Mouse (Mus musculus): ENCODE measurements around the gene Tjp1. TPM values are rescaled to one million over a fixed set of nuclear protein-coding genes. Genes with fewer than 3 reads are reported as not detected.

The Tjp1 gene
- polyA plus RNA-seq, 1 experiment, result 209 TPM

DNA sequence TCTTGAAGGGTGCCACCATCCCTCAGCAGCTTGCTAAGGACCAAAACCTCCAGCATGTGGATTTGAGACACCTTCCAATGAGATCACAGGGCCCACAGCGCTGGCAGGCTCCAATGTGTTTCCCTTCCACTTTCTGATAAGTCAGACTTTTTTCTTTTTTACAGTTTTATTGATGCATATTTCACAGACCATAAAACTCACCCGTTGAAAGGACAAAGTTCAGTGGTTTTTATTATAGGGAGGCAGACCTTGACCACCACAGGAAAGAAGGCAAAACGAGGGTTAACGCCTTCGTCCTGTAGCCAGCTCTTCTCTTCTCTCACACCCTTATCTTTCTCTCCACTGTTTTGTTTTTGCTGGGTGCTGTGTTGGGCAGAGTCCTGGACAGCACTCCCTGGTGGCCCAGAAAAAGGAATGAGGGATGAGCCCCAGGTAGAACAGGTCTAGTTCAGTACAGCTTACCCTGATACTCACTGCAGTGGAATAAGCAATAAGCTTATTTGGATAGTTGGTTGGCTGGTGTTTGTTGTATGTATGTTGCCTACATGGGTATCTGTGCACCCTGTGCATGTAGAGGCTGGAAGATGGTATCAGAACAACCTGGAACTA, 43.3 kb downstream of the Tjp1 start:
- no peaks in the 10 kb centered on the region for H3K9me3 ChIP-seq (replicated peaks; ENCODE audit: control insufficient read depth, insufficient read depth, low read length, poor library complexity, severe bottlenecking)
- no peaks in the 10 kb centered on the region for H3K27me3 ChIP-seq (ENCODE audit: control insufficient read depth, insufficient read depth, low read length, poor library complexity, severe bottlenecking)
- H3K4me3 ChIP-seq (ENCODE audit: low read depth, low read length), result no peak overlapping the region

DNA sequence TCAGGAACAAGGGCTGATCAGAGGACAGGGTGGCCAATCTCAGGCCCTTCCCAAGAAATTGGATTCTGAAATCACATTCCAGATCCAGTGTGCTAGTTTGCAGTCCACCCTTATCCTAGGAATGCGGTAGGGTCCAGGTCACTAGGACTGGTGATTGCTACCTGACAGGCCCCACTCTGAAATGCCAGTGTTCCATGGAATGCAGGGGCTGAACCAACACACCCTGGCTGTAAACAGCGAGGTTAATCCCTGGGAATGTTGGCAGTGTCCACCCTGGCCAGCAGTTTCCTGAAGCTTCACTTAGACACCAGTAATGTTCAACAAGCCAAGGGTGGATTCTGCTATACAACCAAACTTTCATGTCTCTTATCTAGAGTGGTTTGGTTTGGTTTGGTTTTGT, 45.4 kb downstream of the Tjp1 start:
- TF ChIP-seq EP300 (IDR thresholded peaks at IDR 0.05; ENCODE audit: insufficient read depth, low read depth, low read length) (no peak), CTCF (IDR thresholded peaks at IDR 0.05; ENCODE audit: low read depth, low read length) (no peak), POLR2A (IDR thresholded peaks at IDR 0.05; ENCODE audit: insufficient read depth, low read length) (no peak)
- Histone ChIP-seq H3K36me3 (ENCODE audit: control insufficient read depth, insufficient read depth, low read length, poor library complexity, severe bottlenecking) (no peaks in the 10 kb centered on the region), H3K9ac (ENCODE audit: low read depth, poor library complexity, severe bottlenecking) (no peak overlapping the region), H3K27me3 (ENCODE audit: control insufficient read depth, insufficient read depth, low read length, poor library complexity, severe bottlenecking) (no peaks in the 10 kb centered on the region), H3K9me3 (replicated peaks; ENCODE audit: control insufficient read depth, insufficient read depth, low read length, poor library complexity, severe bottlenecking) (no peaks in the 10 kb centered on the region), H3K4me3 (ENCODE audit: low read depth, low read length) (no peak overlapping the region), H3K27ac (ENCODE audit: insufficient read depth, low read length) (no peak overlapping the region), H3K4me1 (ENCODE audit: control insufficient read depth, insufficient read depth, low read length) (peaks cover 4% of the 10 kb centered on the region)

More for the DNA sequence above, 43.3 kb downstream of the Tjp1 start:
- Histone ChIP-seq H3K9ac (ENCODE audit: low read depth, poor library complexity, severe bottlenecking) (no peak overlapping the region), H3K27ac (ENCODE audit: insufficient read depth, low read length) (no peak overlapping the region), H3K36me3 (ENCODE audit: control insufficient read depth, insufficient read depth, low read length, poor library complexity, severe bottlenecking) (no peaks in the 10 kb centered on the region), H3K4me1 (ENCODE audit: control insufficient read depth, insufficient read depth, low read length) (peaks cover 4% of the 10 kb centered on the region)
- TF ChIP-seq CTCF (IDR thresholded peaks at IDR 0.05; ENCODE audit: low read depth, low read length) (no peak), POLR2A (IDR thresholded peaks at IDR 0.05; ENCODE audit: insufficient read depth, low read length) (no peak), EP300 (IDR thresholded peaks at IDR 0.05; ENCODE audit: insufficient read depth, low read depth, low read length) (no peak)

DNA sequence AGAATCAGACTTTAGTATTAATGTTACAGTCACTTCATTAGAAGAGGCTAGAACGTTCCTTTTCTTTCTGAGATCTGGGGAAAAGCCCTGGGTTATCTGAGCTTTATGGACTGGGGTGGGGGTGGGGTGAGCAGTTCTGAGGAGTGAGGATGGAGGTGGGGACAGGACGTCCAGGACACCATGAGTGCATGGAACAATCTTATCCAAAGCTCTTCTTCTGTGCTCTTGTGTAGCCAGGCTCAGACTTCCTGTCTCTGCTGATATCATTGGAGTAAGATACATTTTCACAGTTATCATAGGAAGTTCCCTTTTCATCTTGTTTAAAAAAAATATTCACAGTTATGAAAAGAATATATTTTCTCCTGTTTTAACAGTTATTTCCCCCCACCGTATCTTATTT, 55.5 kb downstream of the Tjp1 start:
- Histone ChIP-seq H3K4me3 (ENCODE audit: low read depth, low read length) (no peak overlapping the region), H3K27ac (ENCODE audit: insufficient read depth, low read length) (no peak overlapping the region), H3K4me1 (ENCODE audit: control insufficient read depth, insufficient read depth, low read length) (no peaks in the 10 kb centered on the region), H3K9me3 (replicated peaks; ENCODE audit: control insufficient read depth, insufficient read depth, low read length, poor library complexity, severe bottlenecking) (no peaks in the 10 kb centered on the region), H3K27me3 (ENCODE audit: control insufficient read depth, insufficient read depth, low read length, poor library complexity, severe bottlenecking) (no peaks in the 10 kb centered on the region), H3K9ac (ENCODE audit: low read depth, poor library complexity, severe bottlenecking) (no peak overlapping the region), H3K36me3 (ENCODE audit: control insufficient read depth, insufficient read depth, low read length, poor library complexity, severe bottlenecking) (no peaks in the 10 kb centered on the region)
- no peak for TF ChIP-seq POLR2A (IDR thresholded peaks at IDR 0.05; ENCODE audit: insufficient read depth, low read length)

DNA sequence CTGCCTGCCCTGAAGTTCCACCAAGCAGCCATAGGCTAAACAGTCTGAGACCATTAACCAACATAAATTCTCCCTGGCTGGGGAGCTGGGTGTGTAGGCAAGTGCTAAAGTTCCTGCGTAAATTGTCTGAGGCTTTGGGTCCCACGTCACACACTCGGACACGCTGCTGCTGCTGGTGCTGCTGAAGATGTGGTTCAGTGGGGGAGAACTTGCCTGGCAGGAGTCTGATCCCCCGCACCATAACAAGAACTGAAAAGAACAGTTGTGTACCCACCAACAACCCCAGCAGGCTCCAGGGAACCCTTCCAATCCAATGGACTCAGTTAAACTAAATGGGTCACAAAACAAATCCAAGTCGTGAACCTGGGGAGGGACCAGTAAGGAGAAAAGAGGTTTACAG, 56.2 kb downstream of the Tjp1 start:
- H3K4me3 ChIP-seq (ENCODE audit: low read depth, low read length), result no peak overlapping the region
- H3K27me3 ChIP-seq (ENCODE audit: control insufficient read depth, insufficient read depth, low read length, poor library complexity, severe bottlenecking), result no peaks in the 10 kb centered on the region
- no peaks in the 10 kb centered on the region for H3K36me3 ChIP-seq (ENCODE audit: control insufficient read depth, insufficient read depth, low read length, poor library complexity, severe bottlenecking)
- TF ChIP-seq POLR2A (IDR thresholded peaks at IDR 0.05; ENCODE audit: insufficient read depth, low read length), result no peak
- no peak for TF ChIP-seq EP300 (IDR thresholded peaks at IDR 0.05; ENCODE audit: insufficient read depth, low read depth, low read length)
- TF ChIP-seq CTCF (IDR thresholded peaks at IDR 0.05; ENCODE audit: low read depth, low read length), result no peak
- no peak overlapping the region for H3K9ac ChIP-seq (ENCODE audit: low read depth, poor library complexity, severe bottlenecking)
- no peaks in the 10 kb centered on the region for H3K9me3 ChIP-seq (replicated peaks; ENCODE audit: control insufficient read depth, insufficient read depth, low read length, poor library complexity, severe bottlenecking)
- H3K4me1 ChIP-seq (ENCODE audit: control insufficient read depth, insufficient read depth, low read length), result no peaks in the 10 kb centered on the region
- H3K27ac ChIP-seq (ENCODE audit: insufficient read depth, low read length), result no peak overlapping the region

DNA sequence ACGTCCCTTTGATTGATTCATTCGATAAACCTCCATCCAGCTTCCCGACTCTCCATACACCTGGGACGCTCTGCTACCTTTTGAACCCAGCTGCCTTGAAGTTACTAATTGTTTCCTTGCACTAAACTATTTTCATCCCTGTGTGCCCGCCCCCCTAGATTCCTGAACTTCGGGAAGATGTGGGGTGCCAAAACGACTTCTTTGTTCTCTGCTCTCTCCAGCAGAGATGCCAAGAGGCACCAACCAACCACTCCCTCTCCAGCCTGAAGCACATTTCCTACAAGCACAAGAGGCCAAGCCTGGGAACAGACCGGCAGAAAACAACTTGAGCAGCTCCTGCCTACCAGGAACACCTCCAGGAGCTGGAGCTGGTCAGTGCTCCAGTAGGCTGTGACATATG, 57.4 kb downstream of the Tjp1 start:
- Histone ChIP-seq H3K9ac (ENCODE audit: low read depth, poor library complexity, severe bottlenecking) (no peak overlapping the region), H3K27ac (ENCODE audit: insufficient read depth, low read length) (no peak overlapping the region)

DNA sequence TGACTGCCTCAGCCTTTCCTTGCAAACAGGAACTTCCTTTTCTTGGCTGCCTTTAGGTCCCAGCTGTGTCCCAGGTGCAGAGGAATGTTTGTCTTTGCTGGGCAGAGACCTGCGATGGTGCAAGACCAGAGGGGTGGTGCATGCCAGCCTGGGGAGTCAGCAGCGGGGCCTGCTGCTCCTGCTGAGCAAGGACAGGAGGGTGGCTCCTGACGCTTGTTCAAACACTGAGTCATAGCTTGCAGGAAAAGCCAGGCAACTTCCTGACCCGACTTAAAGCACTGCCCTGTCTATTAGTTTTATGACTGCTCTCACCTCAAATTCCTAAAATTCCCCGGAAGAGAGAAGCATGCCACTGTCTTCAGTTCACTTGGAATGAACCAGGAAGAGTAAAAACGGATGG, 57.9 kb downstream of the Tjp1 start:
- Histone ChIP-seq H3K36me3 (ENCODE audit: control insufficient read depth, insufficient read depth, low read length, poor library complexity, severe bottlenecking) (no peaks in the 10 kb centered on the region), H3K27me3 (ENCODE audit: control insufficient read depth, insufficient read depth, low read length, poor library complexity, severe bottlenecking) (no peaks in the 10 kb centered on the region), H3K4me1 (ENCODE audit: control insufficient read depth, insufficient read depth, low read length) (peaks cover 2% of the 10 kb centered on the region), H3K9me3 (replicated peaks; ENCODE audit: control insufficient read depth, insufficient read depth, low read length, poor library complexity, severe bottlenecking) (no peaks in the 10 kb centered on the region), H3K4me3 (ENCODE audit: low read depth, low read length) (no peak overlapping the region; the same call in 1 of the 2 replicates), H3K27ac (ENCODE audit: insufficient read depth, low read length) (no peak overlapping the region), H3K9ac (ENCODE audit: low read depth, poor library complexity, severe bottlenecking) (no peak overlapping the region; the same call in 1 of the 2 replicates)
- TF ChIP-seq POLR2A (IDR thresholded peaks at IDR 0.05; ENCODE audit: insufficient read depth, low read length) (no peak), EP300 (IDR thresholded peaks at IDR 0.05; ENCODE audit: insufficient read depth, low read depth, low read length) (no peak), CTCF (IDR thresholded peaks at IDR 0.05; ENCODE audit: low read depth, low read length) (no peak)

More for the DNA sequence above, 57.4 kb downstream of the Tjp1 start:
- Histone ChIP-seq H3K27me3 (ENCODE audit: control insufficient read depth, insufficient read depth, low read length, poor library complexity, severe bottlenecking) (no peaks in the 10 kb centered on the region), H3K4me1 (ENCODE audit: control insufficient read depth, insufficient read depth, low read length) (peaks cover 2% of the 10 kb centered on the region), H3K4me3 (ENCODE audit: low read depth, low read length) (no peak overlapping the region), H3K36me3 (ENCODE audit: control insufficient read depth, insufficient read depth, low read length, poor library complexity, severe bottlenecking) (no peaks in the 10 kb centered on the region), H3K9me3 (replicated peaks; ENCODE audit: control insufficient read depth, insufficient read depth, low read length, poor library complexity, severe bottlenecking) (no peaks in the 10 kb centered on the region)
- TF ChIP-seq POLR2A (IDR thresholded peaks at IDR 0.05; ENCODE audit: insufficient read depth, low read length) (no peak), CTCF (IDR thresholded peaks at IDR 0.05; ENCODE audit: low read depth, low read length) (no peak), EP300 (IDR thresholded peaks at IDR 0.05; ENCODE audit: insufficient read depth, low read depth, low read length) (no peak)
